Mouse (Mus musculus) embryonic facial prominence, embryonic 15.5 days (tissue): ENCODE results near the gene Gsto2. TPM values are rescaled to one million over a fixed set of nuclear protein-coding genes. Genes with fewer than 3 reads are reported as not detected.

Source experiments
- ATAC-seq: fragments of 200-750 bp; cut with Nextera tagmentation; 2 replicates; pipeline ENCODE4 v1.8.0; 2017; ENCODE audit warnings: low read depth, moderate TSS enrichment; ENCODE audit not compliant: insufficient number of reproducible peaks, low FRiP score, low TSS enrichment
- H3K27ac ChIP-seq: fragments of 300-500 bp; sonication (generic); replicated peaks from 2 replicates; pipeline ENCODE4 v1.5.1; 2015; ENCODE audit warnings: mild to moderate bottlenecking, inconsistent platforms
- H3K27me3 ChIP-seq: fragments of 300-500 bp; sonication (generic); 2 replicates; pipeline ENCODE4 v1.6.1; 2015; ENCODE audit warnings: inconsistent platforms
- H3K36me3 ChIP-seq: fragments of 300-500 bp; sonication (generic); 2 replicates; pipeline ENCODE4 v1.6.1; 2015; ENCODE audit warnings: mild to moderate bottlenecking, inconsistent platforms
- H3K4me1 ChIP-seq: fragments of 300-500 bp; sonication (generic); 2 replicates; pipeline ENCODE4 v1.6.1; 2015; ENCODE audit warnings: inconsistent platforms
- H3K4me2 ChIP-seq: fragments of 300-500 bp; sonication (generic); replicated peaks from 2 replicates; pipeline ENCODE4 v1.6.1; 2015; ENCODE audit warnings: mild to moderate bottlenecking, inconsistent platforms
- H3K4me3 ChIP-seq: fragments of 300-500 bp; sonication (generic); replicated peaks from 2 replicates; pipeline ENCODE4 v1.5.1; 2015; ENCODE audit warnings: mild to moderate bottlenecking, inconsistent platforms
- H3K9ac ChIP-seq: fragments of 300-500 bp; sonication (generic); 2 replicates; pipeline ENCODE4 v1.6.1; 2015; ENCODE audit warnings: inconsistent platforms
- H3K9me3 ChIP-seq: fragments of 300-500 bp; sonication (generic); replicated peaks from 2 replicates; pipeline ENCODE4 v1.6.1; 2016; ENCODE audit warnings: inconsistent platforms
- WGBS: fragments of 180-500 bp; shearing (Covaris S2); methylation state at CpG from one replicate; pipeline ENCODE4 v1.1.7; 2015; 5-methylcytosine and 5-hydroxymethylcytosine counted together
- polyA plus RNA-seq: library from polyadenylated mRNA; unstranded; fragments of >200 nt; fragmentation: Nextera tagmentation; extraction: Ambion mirVana; gene quantifications from 2 replicates; pipeline ENCODE4 v1.2.1, GENCODE M21; 2015

Gene Gsto2
- polyA plus RNA-seq, 1 experiment from 2014 or later, result 1.5 TPM

DNA sequence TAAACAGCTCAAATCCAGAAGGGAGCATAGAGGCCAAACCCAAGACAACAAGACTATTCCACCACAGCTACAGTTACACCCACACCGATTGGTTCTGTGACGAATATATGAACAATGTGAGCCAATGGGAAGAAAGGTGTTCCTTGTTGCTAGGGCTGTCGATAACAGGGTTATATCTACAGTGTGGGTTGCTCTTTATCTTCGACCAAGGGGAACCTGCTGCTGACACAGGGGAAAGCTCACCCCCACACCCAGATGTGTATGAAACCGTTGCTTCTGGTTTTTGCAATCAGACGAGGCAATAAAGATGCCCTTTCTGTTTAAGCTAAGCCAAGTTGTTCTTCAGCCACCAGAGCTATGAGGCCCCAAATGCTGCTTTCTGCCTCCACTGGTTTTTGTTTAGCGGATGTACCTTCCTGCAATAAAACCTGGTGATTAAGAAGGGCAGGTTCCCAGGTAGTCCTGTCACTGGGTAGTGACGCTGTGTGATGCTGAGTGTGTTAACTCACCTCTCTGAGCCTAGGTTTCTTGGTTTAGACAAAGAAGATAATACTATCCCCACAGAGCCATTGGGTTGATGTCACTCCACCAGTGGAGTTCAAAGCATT, 33.2 kb downstream of the Gsto2 start:
- Histone ChIP-seq H3K4me3 (no peak overlapping the region), H3K36me3 (peaks cover 44% of the 10 kb centered on the region), H3K4me1 (peaks cover 35% of the 10 kb centered on the region), H3K4me2 (no peak overlapping the region), H3K27me3 (no peaks in the 10 kb centered on the region), H3K27ac (no peak overlapping the region), H3K9ac (no peak overlapping the region), H3K9me3 (no peaks in the 10 kb centered on the region)
- no peak for ATAC-seq
- 85% methylated on average over 8 of the region's 8 CpGs for WGBS

DNA sequence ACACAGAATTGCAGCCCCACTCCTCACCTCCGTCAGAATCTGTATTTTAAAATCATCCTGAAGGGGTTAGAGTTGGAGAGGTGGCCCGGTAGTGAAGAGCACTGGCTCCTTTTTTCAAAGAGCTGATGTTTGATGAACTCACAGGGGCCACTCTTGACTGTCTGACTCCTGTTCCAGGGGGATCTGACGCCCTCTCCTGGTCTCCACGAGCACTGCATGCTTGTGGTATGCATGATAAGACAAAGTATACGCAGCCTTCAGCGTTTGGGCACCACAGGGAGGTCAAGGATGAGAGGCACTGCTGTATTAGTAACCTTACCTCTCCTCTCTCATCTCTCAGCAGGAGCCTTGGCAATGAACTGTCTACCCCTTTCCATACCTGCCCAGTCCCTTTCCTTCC, 34.7 kb downstream of the Gsto2 start:
- no peaks in the 10 kb centered on the region for H3K27me3 ChIP-seq
- peaks cover 32% of the 10 kb centered on the region for H3K36me3 ChIP-seq
- 63% methylated on average over 6 of the region's 6 CpGs for WGBS
- H3K4me1 ChIP-seq, result peaks cover 40% of the 10 kb centered on the region
- no peak overlapping the region for H3K9ac ChIP-seq
- no peak overlapping the region for H3K4me2 ChIP-seq
- no peaks in the 10 kb centered on the region for H3K9me3 ChIP-seq
- no peak for ATAC-seq
- peak overlapping the region; percentile 58 for H3K27ac ChIP-seq
- H3K4me3 ChIP-seq, result no peak overlapping the region

DNA sequence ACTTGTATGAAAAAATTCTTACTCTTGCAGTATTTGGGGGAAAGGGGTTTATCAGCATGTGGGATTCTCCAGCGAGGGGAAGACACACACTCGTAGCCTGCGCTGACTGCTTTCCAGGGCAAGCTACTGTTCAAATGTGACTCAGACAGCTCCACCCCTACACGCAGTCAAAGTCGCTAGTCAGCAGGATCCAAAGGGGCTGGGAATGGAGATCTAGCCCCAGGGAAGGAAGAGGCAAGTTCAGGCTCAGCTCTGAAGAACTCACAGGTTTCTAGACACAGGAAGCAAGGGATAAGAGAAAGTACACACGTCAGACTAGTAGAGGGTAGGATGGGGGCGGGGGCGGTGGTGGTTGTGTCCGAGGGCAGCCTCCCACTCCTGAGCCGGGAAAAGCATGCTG, 35.2 kb downstream of the Gsto2 start:
- no peak overlapping the region for H3K9ac ChIP-seq
- H3K4me2 ChIP-seq, result no peak overlapping the region
- H3K4me1 ChIP-seq, result peaks cover 45% of the 10 kb centered on the region
- no peaks in the 10 kb centered on the region for H3K27me3 ChIP-seq
- ATAC-seq, result no peak
- H3K27ac ChIP-seq, result peak overlapping the region; percentile 58
- H3K9me3 ChIP-seq, result no peaks in the 10 kb centered on the region
- WGBS, result 68% methylated on average over 10 of the region's 10 CpGs
- H3K4me3 ChIP-seq, result no peak overlapping the region
- peaks cover 26% of the 10 kb centered on the region for H3K36me3 ChIP-seq

DNA sequence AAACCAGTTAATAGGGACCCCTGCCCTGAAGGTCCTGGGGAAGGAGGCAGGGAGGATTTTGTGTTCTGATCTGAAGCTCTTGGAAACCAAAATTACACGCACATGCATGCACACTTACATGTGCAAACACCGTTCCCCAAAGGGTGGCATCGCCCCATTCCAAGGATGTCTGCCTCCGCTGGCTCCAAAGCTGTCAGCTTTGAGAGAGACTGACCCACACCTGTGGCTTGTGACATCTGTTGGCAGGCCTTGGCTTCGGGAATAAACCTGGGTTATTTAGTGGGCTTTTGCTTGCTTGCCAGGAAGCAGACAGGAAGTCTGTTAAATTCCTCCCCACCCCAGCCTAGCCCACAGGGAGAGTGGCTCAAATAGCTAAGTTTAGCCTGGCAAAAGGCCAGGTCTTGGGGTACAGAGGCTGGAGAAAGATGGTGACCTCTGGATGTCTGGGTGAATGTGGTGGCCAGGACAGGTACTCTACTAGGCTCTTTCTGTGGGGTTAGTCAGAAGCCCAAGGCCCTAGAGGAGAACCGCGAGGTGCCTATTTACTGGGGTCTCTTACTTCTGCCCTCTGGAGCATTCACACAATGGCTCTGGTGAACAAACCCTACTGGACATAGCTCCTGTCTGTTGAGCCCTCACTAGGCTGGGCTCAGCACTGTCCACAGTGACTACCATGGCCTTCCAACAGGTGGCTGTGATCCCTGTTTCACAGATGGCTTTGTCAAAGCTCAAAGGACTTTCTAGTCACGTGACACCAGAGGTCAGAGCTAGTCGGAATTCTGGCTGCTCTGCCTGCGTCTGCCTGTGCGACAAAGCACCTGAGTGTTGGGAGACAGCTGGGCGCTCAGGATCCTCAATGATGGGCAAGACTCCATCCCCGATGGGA, 37.2 kb downstream of the Gsto2 start:
- no peak overlapping the region for H3K4me2 ChIP-seq
- H3K4me3 ChIP-seq, result no peak overlapping the region
- peaks cover 46% of the 10 kb centered on the region for H3K4me1 ChIP-seq
- peak overlapping the region; percentile 23; the same call in 1 of the 2 replicates for H3K27ac ChIP-seq
- ATAC-seq, result 0 out of 2 replicates have a peak, but pooled peaks have one; percentile 13
- H3K36me3 ChIP-seq, result peaks cover 6% of the 10 kb centered on the region
- no peaks in the 10 kb centered on the region for H3K9me3 ChIP-seq
- H3K9ac ChIP-seq, result no peak overlapping the region
- H3K27me3 ChIP-seq, result no peaks in the 10 kb centered on the region
- 56% methylated on average over 13 of the region's 13 CpGs for WGBS

DNA sequence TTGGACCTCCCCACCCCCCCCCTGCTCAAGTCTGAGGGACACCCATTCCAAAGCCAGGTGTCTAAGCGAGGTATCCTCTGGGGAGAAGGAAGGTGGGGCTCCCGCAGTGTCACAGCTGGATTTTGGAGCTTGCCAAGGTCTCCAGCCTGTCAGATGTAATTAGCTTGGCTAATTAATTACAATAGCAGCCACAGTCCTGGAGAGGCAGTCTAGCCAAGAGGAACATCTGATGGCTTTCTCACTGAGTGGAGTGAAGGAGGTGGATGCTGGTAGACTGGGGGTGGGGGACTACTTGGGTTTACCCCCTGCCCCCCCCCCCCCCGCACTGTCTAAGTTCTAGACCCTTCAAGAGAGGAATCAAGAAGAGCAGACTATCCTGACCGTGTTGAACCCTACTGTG, 38.3 kb downstream of the Gsto2 start:
- Histone ChIP-seq H3K36me3 (peaks cover 2% of the 10 kb centered on the region; the same call in 1 of the 2 replicates), H3K9ac (no peak overlapping the region), H3K27ac (no peak overlapping the region), H3K4me2 (no peak overlapping the region), H3K27me3 (no peaks in the 10 kb centered on the region), H3K4me1 (peaks cover 53% of the 10 kb centered on the region), H3K9me3 (no peaks in the 10 kb centered on the region), H3K4me3 (no peak overlapping the region)
- WGBS, result 55% methylated on average over 4 of the region's 4 CpGs
- ATAC-seq, result no peak

DNA sequence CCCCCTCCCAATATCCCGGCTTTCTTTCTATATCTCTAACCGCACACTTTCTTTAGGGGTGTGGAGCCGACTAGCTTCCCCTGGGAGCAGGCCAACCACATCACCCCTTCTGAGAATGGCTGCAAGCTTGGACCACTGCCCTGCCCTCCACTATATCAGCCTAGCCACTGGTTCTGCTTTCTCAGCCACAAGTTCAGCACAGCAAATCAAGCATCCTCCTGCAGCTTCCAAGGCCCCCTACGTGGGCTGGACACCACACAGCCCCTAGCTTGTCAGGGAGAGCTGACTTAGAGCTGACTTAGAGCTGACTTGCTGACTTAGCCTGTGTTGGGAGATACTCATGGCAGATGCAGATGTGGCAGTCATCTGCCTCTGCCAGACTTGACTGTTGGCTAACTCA, 39.7 kb downstream of the Gsto2 start:
- no peaks in the 10 kb centered on the region for H3K36me3 ChIP-seq
- ATAC-seq, result no peak
- H3K4me3 ChIP-seq, result no peak overlapping the region
- no peak overlapping the region for H3K27ac ChIP-seq
- no peak overlapping the region for H3K9ac ChIP-seq
- no peaks in the 10 kb centered on the region for H3K27me3 ChIP-seq
- no peak overlapping the region for H3K4me2 ChIP-seq
- no peaks in the 10 kb centered on the region for H3K9me3 ChIP-seq
- H3K4me1 ChIP-seq, result peaks cover 63% of the 10 kb centered on the region
- WGBS, result 80% methylated on average over 4 of the region's 4 CpGs

DNA sequence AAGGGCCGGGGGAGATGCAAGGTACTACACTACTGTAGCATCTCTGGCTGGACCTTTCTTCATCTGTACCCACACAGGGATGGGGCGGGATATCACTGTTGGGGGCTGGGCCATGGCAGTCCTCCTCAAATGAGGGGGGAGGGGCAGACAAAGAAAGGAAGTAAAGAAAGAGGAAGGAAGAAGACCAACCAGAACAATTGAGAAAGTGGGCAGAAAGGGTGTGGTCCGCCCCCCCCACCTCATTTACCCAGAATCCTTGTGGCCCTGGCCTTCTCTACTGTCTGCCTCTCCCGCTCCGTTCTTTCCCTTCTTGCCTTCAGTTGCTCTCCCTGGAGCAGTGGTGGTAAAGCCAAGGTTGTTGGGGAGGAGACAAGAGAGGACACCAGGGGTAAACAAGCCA, 40.3 kb downstream of the Gsto2 start:
- peaks cover 64% of the 10 kb centered on the region for H3K4me1 ChIP-seq
- H3K4me2 ChIP-seq, result no peak overlapping the region
- ATAC-seq, result no peak
- H3K9me3 ChIP-seq, result no peaks in the 10 kb centered on the region
- WGBS, result 88% methylated on average over 5 of the region's 5 CpGs
- H3K36me3 ChIP-seq, result no peaks in the 10 kb centered on the region
- H3K27me3 ChIP-seq, result no peaks in the 10 kb centered on the region
- H3K4me3 ChIP-seq, result no peak overlapping the region
- no peak overlapping the region for H3K9ac ChIP-seq
- H3K27ac ChIP-seq, result no peak overlapping the region

DNA sequence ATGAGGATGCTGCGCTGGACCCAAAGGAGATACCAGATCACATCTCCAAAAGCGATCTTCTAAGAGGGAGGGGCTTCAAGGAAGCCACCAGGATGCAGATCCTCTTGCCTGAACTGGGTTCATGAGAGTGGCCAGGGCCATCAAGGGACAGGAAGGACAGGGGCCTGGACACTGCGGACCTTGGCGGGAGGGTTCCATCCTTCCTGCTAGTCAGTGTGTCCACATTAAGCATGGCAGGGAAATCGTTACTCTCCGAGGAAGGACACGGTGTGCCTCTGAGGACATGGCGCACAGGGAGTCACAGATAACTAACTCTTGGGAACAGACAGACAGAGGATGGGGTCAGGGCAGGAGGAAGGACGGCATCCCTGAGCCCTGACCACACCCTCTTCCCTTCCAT, 42.3 kb downstream of the Gsto2 start:
- H3K27ac ChIP-seq, result no peak overlapping the region
- no peak overlapping the region for H3K4me2 ChIP-seq
- WGBS, result 82% methylated on average over 9 of the region's 9 CpGs
- H3K4me3 ChIP-seq, result no peak overlapping the region
- H3K9me3 ChIP-seq, result no peaks in the 10 kb centered on the region
- peaks cover 46% of the 10 kb centered on the region for H3K4me1 ChIP-seq
- no peak overlapping the region for H3K9ac ChIP-seq
- ATAC-seq, result no peak
- H3K36me3 ChIP-seq, result no peaks in the 10 kb centered on the region
- H3K27me3 ChIP-seq, result no peaks in the 10 kb centered on the region

DNA sequence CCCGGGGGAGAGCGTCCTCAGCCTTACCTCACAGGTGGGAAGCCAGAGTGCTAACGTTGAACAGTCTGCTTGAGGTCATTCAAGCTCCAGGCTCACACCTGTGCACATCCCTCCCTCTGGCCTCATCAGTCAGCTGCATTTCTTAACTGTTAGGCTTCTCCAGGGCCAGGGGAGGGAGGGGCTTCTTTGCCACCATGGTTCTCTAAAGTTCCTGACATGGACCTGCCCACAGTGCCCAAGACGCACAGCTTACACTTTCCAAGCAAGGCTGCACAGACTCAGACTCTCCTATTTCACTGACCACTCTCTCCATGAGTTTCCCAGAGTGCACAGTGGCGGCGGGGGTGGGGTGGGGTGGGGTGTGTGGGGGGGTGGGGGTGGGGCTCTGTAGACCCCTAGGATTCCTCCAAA, 43.6 kb downstream of the Gsto2 start:
- H3K27ac ChIP-seq, result peak overlapping the region; percentile 89
- no peaks in the 10 kb centered on the region for H3K9me3 ChIP-seq
- peak overlapping the region; percentile 40; the same call in 1 of the 2 replicates for H3K4me3 ChIP-seq
- H3K27me3 ChIP-seq, result no peaks in the 10 kb centered on the region
- no peaks in the 10 kb centered on the region for H3K36me3 ChIP-seq
- peak; percentile 40; the same call in 1 of the 2 replicates for ATAC-seq
- H3K4me2 ChIP-seq, result peak overlapping the region; percentile 51
- H3K9ac ChIP-seq, result no peak overlapping the region
- peaks cover 33% of the 10 kb centered on the region for H3K4me1 ChIP-seq
- 23% methylated on average over 6 of the region's 6 CpGs for WGBS

DNA sequence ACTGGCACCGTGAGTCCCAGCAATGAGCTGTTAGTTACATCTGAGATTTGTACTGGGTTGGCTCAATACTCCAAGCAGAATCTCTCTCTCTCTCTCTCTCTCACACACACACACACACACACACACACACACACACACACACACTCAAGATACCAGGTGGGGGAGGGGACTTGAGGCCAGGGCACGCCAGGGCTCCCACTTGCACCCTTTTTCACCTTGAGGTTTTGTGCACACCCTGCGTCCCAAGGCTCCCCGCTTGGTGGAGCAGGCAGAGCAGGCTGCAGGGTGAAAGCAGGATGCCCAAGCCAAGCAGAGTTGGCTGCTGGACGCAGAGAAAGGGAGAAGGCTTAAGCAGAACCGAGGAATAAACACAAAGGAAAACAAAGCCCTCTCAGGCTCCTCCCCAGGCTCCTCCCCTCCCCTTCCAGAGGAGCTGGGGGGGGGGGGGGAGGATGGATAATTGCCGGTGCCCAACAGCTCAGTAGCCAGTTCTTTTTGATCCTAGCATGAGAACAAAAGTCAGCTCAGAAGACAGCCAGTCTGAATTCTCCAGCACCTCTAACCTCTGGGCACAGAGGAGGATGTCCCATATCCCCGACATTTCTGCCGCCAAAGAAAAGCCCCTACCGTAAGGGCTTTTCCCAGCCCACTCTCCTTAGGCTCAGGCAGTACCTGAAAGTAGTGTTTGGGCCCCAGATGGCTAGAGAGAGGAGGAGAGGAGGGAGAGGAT, 44.2 kb downstream of the Gsto2 start:
- Histone ChIP-seq H3K9me3 (no peaks in the 10 kb centered on the region), H3K4me1 (peaks cover 32% of the 10 kb centered on the region), H3K4me2 (peak overlapping the region; percentile 51), H3K27ac (peak overlapping the region; percentile 89), H3K27me3 (no peaks in the 10 kb centered on the region), H3K36me3 (no peaks in the 10 kb centered on the region), H3K4me3 (peak overlapping the region; percentile 40), H3K9ac (peak overlapping the region; percentile 13; the same call in 1 of the 2 replicates)
- peak; percentile 46; the same call in 1 of the 2 replicates for ATAC-seq
- 4% methylated on average over 10 of the region's 10 CpGs for WGBS

DNA sequence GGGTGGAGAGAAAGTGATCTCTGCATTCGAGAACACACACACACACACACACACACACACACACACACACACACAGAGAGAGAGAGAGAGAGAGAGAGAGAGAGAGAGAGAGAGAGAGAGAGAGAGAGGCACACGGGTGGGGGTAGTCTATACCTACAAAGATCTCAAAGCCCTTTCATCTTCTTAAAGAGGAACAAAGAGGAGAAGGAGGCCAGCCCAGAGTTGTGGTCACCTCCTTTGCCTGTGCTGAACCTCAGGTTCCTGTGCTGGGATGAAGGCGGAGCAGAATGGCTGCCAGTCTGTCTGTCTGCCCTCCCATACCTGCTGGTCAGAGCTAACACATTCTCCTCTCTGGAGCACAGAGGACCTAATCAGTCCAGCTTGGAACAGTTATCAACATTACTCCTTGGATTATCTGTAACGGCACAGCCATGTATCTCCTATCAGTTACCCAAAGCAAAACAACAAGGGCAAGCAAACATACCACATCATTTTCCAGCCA, 44.8 kb downstream of the Gsto2 start:
- Histone ChIP-seq H3K27ac (peak overlapping the region; percentile 89), H3K4me1 (peaks cover 30% of the 10 kb centered on the region), H3K9ac (no peak overlapping the region), H3K27me3 (no peaks in the 10 kb centered on the region), H3K4me2 (peak overlapping the region; percentile 51), H3K4me3 (peak overlapping the region; percentile 40), H3K9me3 (no peaks in the 10 kb centered on the region), H3K36me3 (no peaks in the 10 kb centered on the region)
- ATAC-seq, result no peak
- 34% methylated on average over 4 of the region's 4 CpGs for WGBS
